Mouse (Mus musculus) A20 (cell line): ENCODE measurements around the gene Tmem30c.
"Not testable (repeated sequence)": the region's sequence is repeated elsewhere in the genome, so short reads cannot be mapped to it uniquely, and the experiment has no call there.

Experiments used
- DNase-seq: peaks from one replicate; pipeline ENCODE4 v3.0.0-alpha.2; 2011; ENCODE audit warnings: low read depth, low spot score

Gene Tmem30c

DNA sequence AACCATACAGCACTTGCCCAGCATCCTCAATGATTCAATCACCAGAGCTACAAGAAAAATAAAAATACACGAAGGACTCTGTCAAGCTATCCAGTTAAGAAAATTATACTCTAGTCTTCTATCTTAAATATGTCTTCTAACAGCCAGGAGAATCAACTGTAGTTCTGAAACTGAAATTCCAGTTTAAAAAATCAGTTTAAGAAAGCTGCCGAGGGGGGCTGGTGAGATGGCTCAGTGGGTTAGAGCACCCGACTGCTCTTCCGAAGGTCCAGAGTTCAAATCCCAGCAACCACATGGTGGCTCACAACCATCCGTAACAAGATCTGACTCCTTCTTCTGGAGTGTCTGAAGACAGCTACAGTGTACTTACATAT lies 60.7 kb downstream of the Tmem30c start:
- DNase-seq: not testable (repeated sequence)

DNA sequence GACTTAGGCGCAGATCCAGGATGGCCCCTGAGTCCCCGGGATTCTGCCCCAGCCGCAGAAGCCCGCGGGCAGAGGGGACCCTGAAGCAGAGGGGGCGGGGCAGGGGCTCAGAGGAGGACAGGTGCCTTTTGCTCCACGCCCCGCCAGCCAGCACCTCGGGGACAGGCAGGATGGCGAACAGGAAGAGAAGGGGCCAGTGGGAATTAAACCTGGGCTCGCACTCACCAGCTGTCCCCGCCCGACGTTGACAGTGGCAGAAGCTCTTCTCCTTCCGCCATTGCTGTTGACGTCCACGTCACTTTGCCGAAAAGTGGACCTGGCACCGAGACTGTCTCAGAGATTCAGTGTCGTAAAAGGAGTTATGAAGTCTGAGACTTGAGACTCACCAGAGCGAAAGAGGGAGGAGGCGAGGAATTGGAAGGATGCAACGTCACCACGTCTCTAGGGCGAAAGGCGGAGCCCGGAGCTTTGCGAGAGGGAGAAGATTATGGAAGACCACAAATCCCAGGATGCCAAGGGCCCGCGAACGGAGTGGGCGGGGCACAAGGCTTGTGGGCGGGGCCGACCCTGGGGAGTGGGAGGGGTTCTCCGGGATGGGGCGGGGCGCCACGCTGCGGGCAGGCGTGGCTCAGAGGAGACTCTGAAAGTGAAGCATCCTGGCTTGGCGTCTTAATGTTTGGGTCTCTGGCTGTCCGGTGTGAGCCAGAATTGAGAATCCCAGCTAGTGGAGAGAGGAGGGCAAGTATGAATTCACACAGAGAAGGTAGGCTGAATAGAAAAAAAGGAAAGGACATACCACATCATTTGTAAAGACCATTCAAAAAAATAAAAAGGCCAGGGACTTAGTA lies 61.4 kb downstream of the Tmem30c start, which contains the start of gene Tbc1d23:
Gene Tbc1d23 (minus strand): TSS at position 416 of the 848 bp plus-strand sequence.
- peak; percentile 93 for DNase-seq

DNA sequence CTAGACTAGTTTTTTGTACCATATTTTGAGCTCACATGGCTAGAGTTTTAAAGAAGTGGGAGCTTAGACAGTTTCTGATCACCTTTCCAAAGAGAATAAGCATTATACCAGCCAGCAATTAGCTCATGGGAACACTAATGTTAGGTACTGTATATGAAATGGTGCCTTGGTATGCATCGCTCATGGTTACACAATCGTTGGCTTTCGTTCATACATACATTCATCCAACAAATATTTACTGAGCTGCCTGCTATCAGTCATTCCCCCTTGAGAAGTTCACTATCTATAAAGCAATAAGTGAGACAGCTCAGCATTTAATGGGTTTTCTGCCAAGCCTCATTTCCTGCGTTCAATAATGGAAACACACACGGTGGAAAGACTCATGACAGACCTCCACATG lies 66.2 kb downstream of the Tmem30c start:
- no peak for DNase-seq

DNA sequence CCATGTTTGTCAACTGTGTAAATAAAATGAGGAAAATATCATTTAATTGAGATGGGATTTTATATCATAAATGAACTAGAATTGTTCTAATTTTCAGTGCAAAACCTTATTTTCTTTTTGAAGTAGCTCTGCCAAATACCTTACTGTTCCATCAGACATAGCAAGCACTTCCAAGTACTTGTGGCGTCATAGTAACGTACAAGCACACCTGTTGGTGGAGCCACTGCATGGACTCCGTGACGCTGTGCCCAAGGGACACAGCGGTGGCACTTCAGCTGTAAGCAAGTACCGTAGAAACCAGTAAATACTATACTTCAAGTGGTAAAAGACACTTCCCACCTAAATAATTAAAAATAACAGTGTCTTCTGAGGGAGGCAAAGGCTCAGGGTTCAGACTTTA lies 72.3 kb downstream of the Tmem30c start:
- DNase-seq: no peak
